Mouse (Mus musculus): ENCODE results near the gene 4933425L06Rik. TPM values are rescaled to one million over a fixed set of nuclear protein-coding genes. Genes with fewer than 3 reads are reported as not detected.

The 4933425L06Rik gene
- polyA plus RNA-seq, 1 experiment from 2014 or later, result not detected

DNA sequence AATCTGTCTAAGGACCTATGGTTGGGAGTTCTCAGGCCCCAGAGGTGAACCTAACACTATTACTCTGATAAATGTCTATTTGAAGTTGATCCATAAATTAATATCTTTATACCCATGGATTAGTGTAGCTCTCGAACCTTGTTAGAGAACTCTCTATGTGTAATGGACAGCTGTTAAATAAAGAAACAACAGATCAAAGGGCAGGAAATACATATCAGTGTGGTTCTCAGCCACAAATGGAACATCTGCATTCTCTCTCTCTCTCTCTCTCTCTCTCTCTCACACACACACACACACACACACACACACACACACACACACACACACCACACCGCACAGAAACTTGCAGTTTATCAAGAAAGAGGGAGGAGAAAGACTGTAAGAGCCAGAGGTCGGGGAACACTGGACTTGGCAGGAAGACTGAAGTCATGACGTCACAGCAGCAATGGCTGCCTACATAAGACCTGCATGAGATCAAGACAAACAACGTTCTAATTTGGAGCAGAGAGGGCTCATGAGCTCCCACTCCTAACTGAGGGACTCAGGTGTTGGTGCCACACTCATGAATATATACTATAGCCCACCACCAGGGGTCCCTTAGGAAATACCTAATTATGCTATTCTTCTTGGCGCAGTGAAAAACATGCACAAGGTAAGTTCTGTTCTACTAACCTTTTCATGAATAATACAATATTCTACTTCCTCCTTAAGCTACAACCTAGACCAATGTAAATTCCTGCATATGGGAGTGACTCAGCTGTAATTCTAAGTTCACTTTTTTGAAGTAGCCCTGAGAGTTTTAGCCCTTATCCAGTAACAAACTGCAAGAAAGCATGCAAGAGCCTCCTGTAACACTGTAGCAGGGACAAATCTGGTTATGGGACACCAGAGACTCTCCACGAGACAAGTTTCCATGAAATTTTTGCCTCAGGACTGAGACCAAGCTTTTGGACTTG lies 14.8 kb upstream of the 4933425L06Rik start:
- ATAC-seq (ENCODE audit: low FRiP score), result no peak
- no peaks in the 10 kb centered on the region for H3K27me3 ChIP-seq (replicated peaks)
- no peak overlapping the region for H3K4me2 ChIP-seq
- no peaks in the 10 kb centered on the region for H3K9me3 ChIP-seq (replicated peaks)
- no peaks in the 10 kb centered on the region for H3K4me1 ChIP-seq
- H3K36me3 ChIP-seq, result no peaks in the 10 kb centered on the region
- H3K27ac ChIP-seq (replicated peaks), result no peak overlapping the region
- WGBS, result 76% methylated on average over 7 of the region's 7 CpGs
- no peak overlapping the region for H3K4me3 ChIP-seq (replicated peaks)
- no peak overlapping the region for H3K9ac ChIP-seq (replicated peaks)

DNA sequence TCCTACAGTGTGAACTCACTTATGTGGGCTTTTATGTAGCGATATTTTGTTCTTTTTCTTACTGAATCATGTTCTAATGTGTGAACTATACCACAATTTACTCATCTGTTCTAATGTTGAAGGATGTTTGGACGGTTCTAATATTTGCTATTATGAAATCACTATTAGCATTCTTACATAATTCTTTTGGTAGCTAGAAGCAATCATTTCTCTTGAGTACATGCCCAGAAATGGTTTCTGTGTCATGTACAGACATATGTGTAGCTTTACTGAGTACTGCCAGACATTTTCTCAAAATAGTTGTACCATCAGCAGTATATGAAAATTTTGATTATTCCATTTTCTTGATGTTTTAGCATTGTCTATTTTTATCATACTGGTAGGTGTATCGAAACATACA lies 7.4 kb downstream of the 4933425L06Rik start:
- Histone ChIP-seq H3K27ac (replicated peaks) (no peak overlapping the region), H3K36me3 (no peaks in the 10 kb centered on the region), H3K4me1 (no peaks in the 10 kb centered on the region), H3K9me3 (replicated peaks) (no peaks in the 10 kb centered on the region), H3K27me3 (replicated peaks) (no peaks in the 10 kb centered on the region), H3K9ac (replicated peaks) (no peak overlapping the region), H3K4me2 (no peak overlapping the region), H3K4me3 (replicated peaks) (no peak overlapping the region)
- WGBS, result 91% methylated on average over 3 of the region's 3 CpGs
- no peak for ATAC-seq (ENCODE audit: low FRiP score)

DNA sequence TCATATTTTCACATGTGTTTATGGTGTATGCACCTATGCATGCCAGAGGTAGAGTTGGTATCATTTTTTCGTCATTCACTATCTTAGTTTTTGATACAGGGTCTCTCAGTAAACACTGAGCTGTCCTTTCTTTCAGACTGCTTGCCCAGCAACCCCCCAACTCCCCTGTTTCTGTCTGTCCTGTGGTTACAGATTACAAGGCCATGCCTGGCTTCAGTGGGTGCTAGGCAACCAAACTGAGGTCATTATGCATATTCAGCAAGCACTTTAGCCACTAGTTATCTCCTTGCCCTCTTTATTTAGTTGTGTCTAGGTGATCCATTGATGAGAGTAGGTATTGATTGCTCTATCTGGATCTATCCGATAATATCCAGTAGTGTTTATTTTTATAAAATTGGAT lies 14.4 kb downstream of the 4933425L06Rik start:
- no peak for ATAC-seq (ENCODE audit: low FRiP score)
- Histone ChIP-seq H3K4me3 (replicated peaks) (no peak overlapping the region), H3K4me2 (no peak overlapping the region), H3K27me3 (replicated peaks) (no peaks in the 10 kb centered on the region), H3K36me3 (no peaks in the 10 kb centered on the region), H3K9me3 (replicated peaks) (no peaks in the 10 kb centered on the region), H3K4me1 (no peaks in the 10 kb centered on the region), H3K27ac (replicated peaks) (no peak overlapping the region), H3K9ac (replicated peaks) (no peak overlapping the region)
- 88% methylated on average over 2 of the region's 2 CpGs for WGBS

DNA sequence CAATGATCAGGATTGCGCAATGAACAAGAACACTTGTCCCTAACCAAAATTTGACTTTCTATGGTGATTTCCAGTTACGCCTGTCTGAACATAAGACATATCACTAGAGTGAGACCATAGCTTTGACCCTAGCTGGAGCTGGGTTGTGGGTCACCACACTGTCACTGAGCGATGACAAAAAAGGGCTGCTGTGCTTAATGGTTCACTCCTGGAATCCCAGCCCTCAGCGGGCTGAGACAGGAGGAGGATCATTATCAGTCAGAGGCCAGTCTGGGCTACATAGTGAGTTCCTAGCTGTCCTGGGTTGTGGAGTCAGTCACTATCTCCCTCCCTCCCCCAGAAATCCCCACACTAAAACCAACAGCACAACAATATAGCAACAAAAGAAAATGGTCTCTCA lies 18.8 kb downstream of the 4933425L06Rik start:
- H3K36me3 ChIP-seq, result no peaks in the 10 kb centered on the region
- no peaks in the 10 kb centered on the region for H3K4me1 ChIP-seq
- no peak overlapping the region for H3K4me3 ChIP-seq (replicated peaks)
- 78% methylated on average over 4 of the region's 4 CpGs for WGBS
- no peak for ATAC-seq (ENCODE audit: low FRiP score)
- no peak overlapping the region for H3K27ac ChIP-seq (replicated peaks)
- H3K9me3 ChIP-seq (replicated peaks), result no peaks in the 10 kb centered on the region
- H3K9ac ChIP-seq (replicated peaks), result no peak overlapping the region
- H3K4me2 ChIP-seq, result no peak overlapping the region
- H3K27me3 ChIP-seq (replicated peaks), result no peaks in the 10 kb centered on the region

DNA sequence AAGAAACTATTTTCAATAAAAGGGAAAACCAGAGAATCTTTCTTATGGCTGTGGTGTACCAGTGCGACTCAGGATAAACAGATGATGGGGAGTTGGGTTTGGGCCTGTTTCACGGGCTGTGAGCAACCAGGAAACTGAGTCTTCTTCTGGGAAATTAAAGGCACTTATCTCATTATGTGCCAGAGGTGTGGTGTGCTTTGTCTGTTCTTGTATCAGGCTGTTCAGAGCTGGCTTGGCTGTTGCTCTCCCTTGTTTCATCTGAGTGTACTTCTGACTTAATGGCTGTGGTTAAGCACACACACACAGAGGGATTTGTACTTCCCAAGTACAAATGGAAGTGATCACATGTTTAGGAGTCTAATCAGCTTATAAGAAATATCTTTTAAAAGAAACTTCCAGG lies 22.5 kb downstream of the 4933425L06Rik start:
- no peak overlapping the region for H3K4me2 ChIP-seq
- H3K36me3 ChIP-seq, result no peaks in the 10 kb centered on the region
- no peaks in the 10 kb centered on the region for H3K27me3 ChIP-seq (replicated peaks)
- ATAC-seq (ENCODE audit: low FRiP score), result no peak
- WGBS, result 88% methylated on average over 2 of the region's 2 CpGs
- no peak overlapping the region for H3K27ac ChIP-seq (replicated peaks)
- no peaks in the 10 kb centered on the region for H3K9me3 ChIP-seq (replicated peaks)
- no peak overlapping the region for H3K9ac ChIP-seq (replicated peaks)
- no peaks in the 10 kb centered on the region for H3K4me1 ChIP-seq
- no peak overlapping the region for H3K4me3 ChIP-seq (replicated peaks)

DNA sequence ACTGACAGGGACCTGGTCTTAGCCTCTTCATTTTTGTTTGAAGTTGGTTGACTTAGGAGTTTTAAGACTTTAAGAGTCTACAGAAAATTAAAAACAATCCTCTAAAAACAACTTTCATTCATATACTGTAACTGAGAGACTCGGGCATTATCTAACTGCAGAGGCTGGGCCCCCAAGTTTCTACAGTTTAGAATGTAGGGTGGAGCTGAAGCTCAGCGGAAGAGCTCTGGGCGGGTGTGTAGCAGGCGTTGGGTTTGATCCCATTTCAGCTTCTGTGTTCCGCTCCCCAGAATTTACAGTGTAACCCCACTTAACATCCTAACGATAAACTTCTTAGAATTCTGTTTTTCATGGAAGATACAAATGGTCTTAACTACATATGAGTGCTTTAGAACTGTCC lies 29.7 kb downstream of the 4933425L06Rik start:
- Histone ChIP-seq H3K9ac (replicated peaks) (no peak overlapping the region), H3K4me3 (replicated peaks) (no peak overlapping the region), H3K4me2 (no peak overlapping the region), H3K9me3 (replicated peaks) (no peaks in the 10 kb centered on the region), H3K36me3 (no peaks in the 10 kb centered on the region), H3K27ac (replicated peaks) (no peak overlapping the region), H3K27me3 (replicated peaks) (no peaks in the 10 kb centered on the region), H3K4me1 (no peaks in the 10 kb centered on the region)
- ATAC-seq (ENCODE audit: low FRiP score), result no peak
- 92% methylated on average over 6 of the region's 6 CpGs for WGBS

DNA sequence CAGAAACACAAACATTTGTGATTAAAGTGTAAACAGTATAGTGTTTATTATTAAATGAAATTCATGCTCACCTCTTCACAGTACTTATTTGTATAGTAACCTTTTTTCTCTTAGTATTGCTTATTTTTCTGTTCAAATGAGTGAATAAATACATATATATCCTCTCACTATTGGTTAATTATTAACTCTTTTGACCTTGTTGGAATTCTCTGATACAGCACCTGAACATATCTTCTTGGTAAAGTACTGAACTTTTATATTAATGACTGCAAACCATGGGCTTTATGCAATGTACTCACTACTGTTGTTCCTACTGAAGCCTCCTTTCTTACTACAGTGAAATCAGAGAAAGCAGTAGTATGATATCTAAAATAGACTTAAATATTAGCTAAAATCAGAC lies 39.7 kb downstream of the 4933425L06Rik start:
- no peaks in the 10 kb centered on the region for H3K27me3 ChIP-seq (replicated peaks)
- no peaks in the 10 kb centered on the region for H3K9me3 ChIP-seq (replicated peaks)
- no peak overlapping the region for H3K9ac ChIP-seq (replicated peaks)
- no peak overlapping the region for H3K4me2 ChIP-seq
- no peaks in the 10 kb centered on the region for H3K4me1 ChIP-seq
- no peak for ATAC-seq (ENCODE audit: low FRiP score)
- no peak overlapping the region for H3K4me3 ChIP-seq (replicated peaks)
- H3K27ac ChIP-seq (replicated peaks), result no peak overlapping the region
- no peaks in the 10 kb centered on the region for H3K36me3 ChIP-seq

DNA sequence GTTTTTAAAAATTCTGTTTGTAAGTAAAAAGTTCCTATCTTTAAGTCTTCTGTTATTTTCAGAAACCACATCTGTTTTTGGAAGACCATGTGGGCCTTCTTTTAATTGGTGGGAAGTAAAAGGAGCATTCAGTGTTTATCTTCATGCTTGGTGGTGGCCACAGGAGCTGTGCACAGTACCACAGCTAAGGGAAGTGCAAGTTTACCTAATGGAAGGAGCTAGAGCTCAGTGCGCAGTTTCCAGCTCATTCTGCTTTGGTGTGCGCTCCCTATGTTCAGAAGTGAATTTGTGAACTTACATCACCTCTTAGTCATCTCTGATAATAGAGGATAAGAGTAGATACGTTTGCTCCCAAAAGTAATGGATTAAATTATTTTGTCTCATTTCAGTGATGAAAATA lies 40.2 kb downstream of the 4933425L06Rik start:
- Histone ChIP-seq H3K4me2 (no peak overlapping the region), H3K9ac (replicated peaks) (no peak overlapping the region), H3K36me3 (no peaks in the 10 kb centered on the region), H3K4me1 (no peaks in the 10 kb centered on the region), H3K4me3 (replicated peaks) (no peak overlapping the region), H3K9me3 (replicated peaks) (no peaks in the 10 kb centered on the region), H3K27ac (replicated peaks) (no peak overlapping the region), H3K27me3 (replicated peaks) (no peaks in the 10 kb centered on the region)
- WGBS, result 97% methylated on average over 3 of the region's 3 CpGs
- no peak for ATAC-seq (ENCODE audit: low FRiP score)

DNA sequence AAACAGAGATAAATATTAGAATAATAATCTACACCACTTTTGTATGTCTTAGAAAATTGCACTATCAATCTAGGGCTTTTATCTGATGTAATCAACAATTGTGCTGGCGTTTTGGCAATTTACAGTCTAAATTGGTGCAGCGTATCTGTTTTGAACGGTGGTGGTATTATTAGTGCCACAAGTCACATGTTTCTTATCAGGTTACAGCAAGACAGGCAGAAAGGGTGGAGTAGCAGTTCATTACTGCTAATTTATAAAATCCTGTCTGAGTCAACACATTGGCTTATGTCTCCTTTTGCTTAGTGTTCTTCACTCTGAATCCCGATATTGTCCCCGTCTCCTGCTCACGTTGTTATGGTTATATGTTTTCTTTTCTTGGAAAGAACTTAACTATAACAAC lies 48.2 kb downstream of the 4933425L06Rik start:
- Histone ChIP-seq H3K4me3 (replicated peaks) (no peak overlapping the region), H3K4me1 (no peaks in the 10 kb centered on the region), H3K4me2 (no peak overlapping the region), H3K9ac (replicated peaks) (no peak overlapping the region), H3K36me3 (no peaks in the 10 kb centered on the region), H3K9me3 (replicated peaks) (no peaks in the 10 kb centered on the region), H3K27me3 (replicated peaks) (no peaks in the 10 kb centered on the region), H3K27ac (replicated peaks) (no peak overlapping the region)
- WGBS, result 85% methylated on average over 6 of the region's 6 CpGs
- no peak for ATAC-seq (ENCODE audit: low FRiP score)

DNA sequence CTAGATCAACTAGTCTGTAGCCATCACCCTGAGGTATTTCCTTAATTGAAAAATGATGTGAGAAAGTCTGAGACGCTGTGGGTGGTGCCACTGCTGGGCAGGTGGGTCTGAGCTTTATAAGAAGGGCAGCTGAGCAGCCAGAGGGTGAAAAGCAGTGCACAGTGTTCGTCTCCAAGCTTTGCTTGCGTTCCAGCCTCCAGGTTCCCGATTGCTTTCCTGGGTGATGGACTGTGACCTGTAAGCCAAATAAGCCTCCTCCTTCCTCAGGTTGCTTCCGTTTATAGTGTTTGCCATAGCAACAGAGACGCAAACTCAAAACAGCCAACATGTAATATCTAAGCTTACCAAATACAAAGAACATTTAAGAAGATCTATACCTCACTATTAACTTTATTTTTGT lies 50.4 kb downstream of the 4933425L06Rik start:
- no peak for ATAC-seq (ENCODE audit: low FRiP score)
- Histone ChIP-seq H3K4me1 (no peaks in the 10 kb centered on the region), H3K4me3 (replicated peaks) (no peak overlapping the region), H3K4me2 (no peak overlapping the region), H3K36me3 (no peaks in the 10 kb centered on the region), H3K9me3 (replicated peaks) (no peaks in the 10 kb centered on the region), H3K9ac (replicated peaks) (no peak overlapping the region), H3K27ac (replicated peaks) (no peak overlapping the region), H3K27me3 (replicated peaks) (no peaks in the 10 kb centered on the region)
- 77% methylated on average over 6 of the region's 6 CpGs for WGBS

DNA sequence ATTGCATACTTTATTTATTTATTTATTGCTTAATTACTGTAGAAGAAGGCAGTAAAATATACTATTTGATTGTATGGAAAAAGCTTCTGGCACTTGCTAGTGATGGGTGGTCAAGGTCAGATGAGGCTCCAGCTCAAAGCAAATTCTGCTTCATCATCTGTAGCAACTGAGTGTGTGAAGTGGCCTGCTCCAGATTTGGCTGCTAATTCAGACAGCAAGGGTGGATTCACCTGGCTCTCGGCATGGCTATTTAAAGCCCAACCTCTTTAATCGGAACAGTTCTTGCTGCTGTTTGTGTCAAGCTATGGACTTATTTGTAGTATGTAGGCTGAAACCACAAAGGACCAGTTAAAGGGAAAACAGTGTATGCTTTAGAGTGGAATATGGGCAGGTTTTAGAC lies 50.9 kb downstream of the 4933425L06Rik start:
- WGBS, result 76% methylated on average over 2 of the region's 2 CpGs
- Histone ChIP-seq H3K27ac (replicated peaks) (no peak overlapping the region), H3K9ac (replicated peaks) (no peak overlapping the region), H3K4me3 (replicated peaks) (no peak overlapping the region), H3K4me1 (no peaks in the 10 kb centered on the region), H3K9me3 (replicated peaks) (no peaks in the 10 kb centered on the region), H3K27me3 (replicated peaks) (no peaks in the 10 kb centered on the region), H3K36me3 (no peaks in the 10 kb centered on the region), H3K4me2 (no peak overlapping the region)
- no peak for ATAC-seq (ENCODE audit: low FRiP score)

DNA sequence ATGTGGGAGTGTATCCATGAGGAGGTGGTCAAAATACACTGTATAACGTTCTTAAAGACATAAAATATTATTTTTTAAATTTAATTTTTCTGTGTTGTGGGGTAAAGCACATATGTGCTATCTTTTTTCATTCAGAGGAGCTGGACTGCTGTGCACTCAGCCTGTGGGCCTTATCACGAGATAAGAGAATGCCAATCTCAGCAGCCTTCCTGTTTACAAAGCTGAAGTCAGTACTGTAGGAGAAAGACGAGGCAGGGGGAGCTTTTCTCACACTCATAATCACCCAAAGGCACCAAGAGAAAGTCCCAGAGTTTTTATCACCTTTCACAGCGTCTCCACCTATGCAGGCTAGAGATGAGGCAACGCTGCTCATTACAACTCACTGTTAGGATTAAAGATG lies 52.5 kb downstream of the 4933425L06Rik start:
- no peak overlapping the region for H3K4me3 ChIP-seq (replicated peaks)
- no peak overlapping the region for H3K9ac ChIP-seq (replicated peaks)
- no peaks in the 10 kb centered on the region for H3K4me1 ChIP-seq
- H3K9me3 ChIP-seq (replicated peaks), result no peaks in the 10 kb centered on the region
- no peaks in the 10 kb centered on the region for H3K27me3 ChIP-seq (replicated peaks)
- WGBS, result 75% methylated on average over 5 of the region's 5 CpGs
- ATAC-seq (ENCODE audit: low FRiP score), result no peak
- no peak overlapping the region for H3K4me2 ChIP-seq
- H3K27ac ChIP-seq (replicated peaks), result no peak overlapping the region
- H3K36me3 ChIP-seq, result no peaks in the 10 kb centered on the region

Measured in neural tube, embryonic 15.5 days (tissue).